Mouse (Mus musculus) testis, adult 2 months (tissue): ENCODE results near the gene Iqsec1. TPM values are rescaled to one million over a fixed set of nuclear protein-coding genes. Genes with fewer than 3 reads are reported as not detected.

Source experiments
- H3K27ac ChIP-seq: fragments of 200-500 bp; 2 replicates; pipeline ENCODE4 v1.5.1; 2012; ENCODE audit warnings: low read depth, low read length; ENCODE audit not compliant: control insufficient read depth, insufficient read depth
- H3K27me3 ChIP-seq: fragments of 200-500 bp; 2 replicates; pipeline ENCODE4 v1.6.1; 2012; ENCODE audit warnings: mild to moderate bottlenecking, low read length, moderate library complexity; ENCODE audit not compliant: control insufficient read depth, insufficient read depth
- H3K36me3 ChIP-seq: fragments of 200-500 bp; 2 replicates; pipeline ENCODE4 v1.6.1; 2012; ENCODE audit warnings: mild to moderate bottlenecking, low read length; ENCODE audit not compliant: control insufficient read depth, insufficient read depth
- H3K4me1 ChIP-seq: fragments of 200-500 bp; 2 replicates; pipeline ENCODE4 v1.6.1; 2012; ENCODE audit warnings: low read length; ENCODE audit not compliant: control insufficient read depth, insufficient read depth
- H3K4me3 ChIP-seq: fragments of 200-500 bp; 2 replicates; pipeline ENCODE4 v1.5.1; 2012; ENCODE audit warnings: low read depth, mild to moderate bottlenecking, low read length, moderate library complexity, mixed read lengths; ENCODE audit not compliant: control insufficient read depth
- CTCF ChIP-seq: fragments of 200-500 bp; IDR thresholded peaks from 2 replicates; pipeline ENCODE4 v1.5.1; 2012; ENCODE audit warnings: low read depth, mild to moderate bottlenecking, inconsistent platforms, low read length, moderate library complexity; ENCODE audit not compliant: control insufficient read depth, insufficient read depth, insufficient replicate concordance
- POLR2A ChIP-seq: fragments of 200-500 bp; IDR thresholded peaks from 2 replicates; pipeline ENCODE4 v1.6.1; 2012; ENCODE audit warnings: low read depth, mild to moderate bottlenecking, inconsistent platforms, low read length, moderate library complexity; ENCODE audit not compliant: control insufficient read depth
- polyA plus RNA-seq: library from polyadenylated mRNA; depleted of rRNA; stranded (reverse); fragments of >200 nt; gene quantifications from 2 replicates; pipeline ENCODE4 v1.2.3, GENCODE M21; 2012

Gene Iqsec1
- polyA plus RNA-seq, 1 experiment, result 47.2 TPM

- no peaks in the 10 kb centered on the region for H3K36me3 ChIP-seq
- no peak overlapping the region for H3K4me3 ChIP-seq
- no peaks in the 10 kb centered on the region for H3K27me3 ChIP-seq
- H3K27ac ChIP-seq, result no peak overlapping the region
- H3K4me1 ChIP-seq, result no peaks in the 10 kb centered on the region
- no peak for TF ChIP-seq POLR2A
- no peak for TF ChIP-seq CTCF
Observed at GRCm38 (mm10) chr6:90852360-90852759, 136.1 kb downstream of the Iqsec1 start.

GRCm38 (mm10) chr6:90848068-90848467 lies 140.4 kb downstream of the Iqsec1 start:
- no peak for TF ChIP-seq POLR2A
- no peak for TF ChIP-seq CTCF
- Histone ChIP-seq H3K27me3 (no peaks in the 10 kb centered on the region), H3K4me1 (no peaks in the 10 kb centered on the region)

DNA sequence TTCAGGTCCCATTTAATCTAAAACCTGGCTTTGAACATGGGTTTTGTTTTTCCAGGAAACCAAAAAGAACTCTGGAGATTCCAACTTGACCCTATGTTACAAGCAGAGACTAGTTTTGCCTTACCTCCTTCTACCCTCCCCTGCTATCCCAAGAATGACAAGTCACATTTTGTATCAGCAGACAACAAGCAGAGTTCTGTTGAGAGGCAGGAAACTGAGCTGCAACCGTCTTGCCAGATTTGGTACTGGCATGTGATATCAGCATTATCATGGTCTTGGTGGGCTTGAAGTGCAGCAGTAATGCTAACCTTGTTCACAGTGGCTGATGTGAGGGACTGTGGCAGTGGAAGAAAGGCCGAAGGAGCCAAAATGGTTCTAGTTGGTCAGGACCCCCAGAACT lies 141.0 kb downstream of the Iqsec1 start:
- no peak for TF ChIP-seq POLR2A
- TF ChIP-seq CTCF, result no peak
- Histone ChIP-seq H3K4me3 (no peak overlapping the region), H3K27ac (no peak overlapping the region), H3K36me3 (no peaks in the 10 kb centered on the region), H3K27me3 (no peaks in the 10 kb centered on the region), H3K4me1 (no peaks in the 10 kb centered on the region)

More at GRCm38 (mm10) chr6:90848068-90848467, 140.4 kb downstream of the Iqsec1 start:
- no peaks in the 10 kb centered on the region for H3K36me3 ChIP-seq
- no peak overlapping the region for H3K4me3 ChIP-seq
- H3K27ac ChIP-seq, result no peak overlapping the region

DNA sequence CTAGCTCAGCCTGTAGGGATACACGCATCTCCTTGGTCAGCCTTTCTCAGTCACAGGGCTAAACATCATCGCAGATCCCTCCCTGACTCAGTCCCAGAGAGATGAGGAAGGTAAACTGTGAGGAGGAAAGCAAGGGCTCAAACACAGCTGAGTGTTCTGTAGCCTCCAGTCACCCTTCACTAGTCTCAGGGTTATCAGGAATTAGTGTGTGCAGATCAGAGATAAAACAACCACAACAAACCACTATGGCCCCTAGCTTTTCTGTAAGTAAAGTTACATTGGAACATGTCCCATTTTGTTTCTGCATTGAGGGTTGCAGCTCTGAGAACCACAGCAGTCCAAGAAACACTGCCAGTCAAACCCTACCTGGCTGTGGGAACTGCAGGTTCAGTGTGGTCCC lies 148.5 kb downstream of the Iqsec1 start:
- TF ChIP-seq CTCF (no peak), POLR2A (no peak)
- H3K4me3 ChIP-seq, result no peak overlapping the region
- H3K27me3 ChIP-seq, result no peaks in the 10 kb centered on the region
- no peak overlapping the region for H3K27ac ChIP-seq
- H3K36me3 ChIP-seq, result no peaks in the 10 kb centered on the region
- no peaks in the 10 kb centered on the region for H3K4me1 ChIP-seq

GRCm38 (mm10) chr6:90836749-90837148 lies 151.7 kb downstream of the Iqsec1 start:
- no peak overlapping the region for H3K4me3 ChIP-seq
- H3K36me3 ChIP-seq, result no peaks in the 10 kb centered on the region
- no peaks in the 10 kb centered on the region for H3K4me1 ChIP-seq
- TF ChIP-seq POLR2A (no peak), CTCF (no peak)
- no peak overlapping the region for H3K27ac ChIP-seq
- no peaks in the 10 kb centered on the region for H3K27me3 ChIP-seq

DNA sequence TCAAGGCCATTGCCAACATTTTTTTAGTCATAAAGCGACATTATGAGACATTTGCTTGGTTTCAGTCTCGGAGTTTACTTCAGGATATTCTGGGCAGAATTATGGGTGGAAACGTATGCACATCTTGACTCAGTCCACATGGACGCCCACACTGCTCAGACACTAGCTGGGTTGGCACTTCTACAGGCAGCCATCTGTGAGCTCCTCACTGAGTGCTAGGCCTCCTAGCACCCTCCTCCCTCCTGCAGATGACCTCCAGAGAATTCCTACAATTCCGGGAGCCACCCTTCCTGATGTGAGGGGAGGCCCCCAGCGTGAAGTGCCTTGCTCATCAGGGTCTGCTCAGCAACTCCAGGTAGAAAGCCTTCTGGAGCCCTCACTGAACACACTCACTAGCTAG lies 158.9 kb downstream of the Iqsec1 start:
- no peak overlapping the region for H3K27ac ChIP-seq
- no peak overlapping the region for H3K4me3 ChIP-seq
- H3K36me3 ChIP-seq, result no peaks in the 10 kb centered on the region
- no peaks in the 10 kb centered on the region for H3K4me1 ChIP-seq
- no peaks in the 10 kb centered on the region for H3K27me3 ChIP-seq
- TF ChIP-seq POLR2A (no peak), CTCF (no peak)

DNA sequence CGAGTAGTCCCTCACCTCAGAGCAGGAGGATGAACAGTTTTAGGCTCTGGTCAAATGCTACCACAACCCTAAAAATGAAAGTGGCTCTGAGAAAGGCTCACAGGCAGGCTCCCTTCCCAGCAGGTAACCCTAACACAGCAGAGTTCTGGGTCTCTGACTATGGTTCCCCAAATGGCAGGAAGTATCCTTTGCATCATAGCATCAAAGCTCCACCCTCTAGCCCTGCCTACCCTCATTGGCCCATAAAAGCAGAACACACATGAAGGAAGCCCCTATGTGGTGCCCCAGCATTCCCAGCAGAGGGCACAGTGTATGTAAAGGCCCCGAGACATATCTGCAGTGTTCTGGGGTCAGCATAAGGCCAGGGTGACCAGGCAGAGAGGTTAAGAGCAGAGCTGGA lies 163.4 kb downstream of the Iqsec1 start:
- TF ChIP-seq POLR2A (no peak), CTCF (no peak)
- Histone ChIP-seq H3K27me3 (no peaks in the 10 kb centered on the region), H3K4me3 (no peak overlapping the region), H3K4me1 (no peaks in the 10 kb centered on the region), H3K36me3 (no peaks in the 10 kb centered on the region), H3K27ac (no peak overlapping the region)

DNA sequence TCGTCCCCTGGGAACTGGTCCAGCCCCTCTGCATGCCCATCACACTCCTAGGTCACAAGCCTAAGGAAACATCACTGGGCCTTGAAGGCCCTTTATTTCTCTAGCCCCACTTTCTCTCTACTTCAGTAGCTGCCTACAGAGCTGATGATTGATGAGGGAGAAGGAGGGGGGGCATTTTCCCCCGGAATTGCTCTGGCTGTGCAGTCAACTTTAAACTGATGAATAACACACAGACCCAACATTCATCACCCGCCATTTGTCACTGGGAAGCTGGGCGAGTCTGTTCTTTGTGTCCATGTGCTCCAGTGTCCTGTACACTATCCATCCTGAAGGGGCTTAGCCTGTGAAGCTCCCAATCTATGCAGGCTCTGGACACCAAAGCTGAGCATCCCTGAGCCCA lies 165.2 kb downstream of the Iqsec1 start:
- no peaks in the 10 kb centered on the region for H3K36me3 ChIP-seq
- H3K4me3 ChIP-seq, result no peak overlapping the region
- no peaks in the 10 kb centered on the region for H3K27me3 ChIP-seq
- H3K27ac ChIP-seq, result no peak overlapping the region
- no peak for TF ChIP-seq CTCF
- TF ChIP-seq POLR2A, result no peak
- H3K4me1 ChIP-seq, result no peaks in the 10 kb centered on the region
